Mouse (Mus musculus): ENCODE measurements at regions not wholly inside any gene's neighbourhood (a gene's known extent, or its start where the extent isn't known, plus 50 kb on each side); places are given as distances from the start of the nearest gene placed in this dataset.

DNA sequence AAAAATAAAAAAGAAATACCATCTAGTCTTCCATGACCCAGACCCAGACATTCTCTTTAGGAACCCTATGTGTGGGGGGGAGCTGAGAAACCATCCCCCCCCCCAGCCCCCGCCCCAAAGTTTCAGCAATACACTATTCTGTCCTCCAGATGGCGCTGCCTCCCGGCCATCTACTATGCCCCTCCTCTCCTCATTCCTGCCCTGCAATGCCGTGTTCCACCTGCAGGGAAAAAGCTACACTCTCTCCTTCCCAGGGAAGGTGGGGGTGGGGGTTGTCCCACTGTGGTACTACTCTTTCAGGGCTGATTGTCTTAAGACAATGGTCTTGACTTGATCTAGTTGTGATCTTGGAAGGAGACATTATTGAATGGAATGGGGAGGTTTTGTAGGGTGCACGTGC lies 273.7 kb upstream of the Veph1 start:
- no peak for TF ChIP-seq GATA1 (IDR thresholded peaks at IDR 0.05; ENCODE audit: borderline replicate concordance, low read length)
- TF ChIP-seq FLI1 (IDR thresholded peaks at IDR 0.05; ENCODE audit: low read length), result no peak

All from megakaryocyte, embryonic 14.5 days (primary cell).